Mouse (Mus musculus) cerebellum, adult 18-20 months (tissue): ENCODE data around the gene Gm45808.
"Not testable (repeated sequence)": the region's sequence is repeated elsewhere in the genome, so short reads cannot be mapped to it uniquely, and the experiment has no call there.

Experiments
- DNase-seq, 2 experiments: peaks; one replicate each; pipeline ENCODE4 v3.0.0; 2021

Gene Gm45808

DNA sequence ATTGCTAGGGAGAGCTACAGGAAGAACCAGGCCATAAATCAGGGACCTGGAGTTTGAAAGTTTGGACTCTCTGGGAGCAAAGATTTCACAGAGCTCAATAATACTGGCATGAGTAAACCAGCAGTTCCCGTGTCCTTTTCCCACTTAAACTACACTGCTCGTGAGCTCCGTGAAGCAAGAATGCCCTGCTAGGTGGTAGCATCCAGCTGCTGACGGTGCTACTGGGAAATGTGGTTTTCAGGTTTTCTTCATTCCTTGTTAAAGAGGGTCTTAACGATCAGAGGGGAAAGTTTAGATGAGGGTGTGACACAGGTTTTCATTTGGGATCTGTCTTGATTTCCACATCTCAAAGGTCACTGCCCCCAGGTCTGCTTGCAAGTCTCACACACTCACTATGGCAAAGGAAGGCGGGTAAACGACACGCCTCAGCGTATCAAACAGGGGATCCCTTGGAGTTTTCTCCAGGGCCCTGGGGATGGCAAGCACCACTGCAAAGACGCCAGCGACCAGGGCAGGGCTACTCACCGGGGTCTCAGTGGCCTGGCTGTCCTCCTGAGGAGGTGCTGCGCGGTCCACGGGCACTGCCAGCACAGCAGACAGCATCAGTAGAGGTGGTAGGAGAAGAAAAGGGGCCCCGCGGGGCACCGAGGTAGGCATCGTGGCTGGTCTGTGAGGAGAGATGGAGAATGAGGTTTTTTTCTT is 22.7 kb upstream of the Gm45808 start:
- no peak for DNase-seq

DNA sequence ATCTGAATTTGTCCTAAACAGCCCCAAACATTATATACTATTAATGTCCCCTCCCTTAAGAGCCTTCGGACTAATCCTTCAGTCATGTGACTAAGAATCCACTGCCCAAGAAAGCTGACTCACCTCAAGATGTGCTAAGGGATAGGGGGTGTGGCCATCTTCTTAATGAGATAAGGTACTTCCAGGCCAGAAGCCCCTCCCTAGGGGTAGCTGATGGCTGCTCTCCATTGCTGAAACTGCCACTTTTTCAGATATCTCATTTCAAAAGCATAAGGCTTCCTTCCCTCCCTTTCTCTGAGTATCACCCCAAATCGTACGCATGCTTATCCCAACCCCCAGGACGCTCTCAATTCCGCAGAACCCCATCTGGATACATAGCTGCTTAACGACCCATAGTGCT is 21.9 kb upstream of the Gm45808 start:
- DNase-seq, result no peak

DNA sequence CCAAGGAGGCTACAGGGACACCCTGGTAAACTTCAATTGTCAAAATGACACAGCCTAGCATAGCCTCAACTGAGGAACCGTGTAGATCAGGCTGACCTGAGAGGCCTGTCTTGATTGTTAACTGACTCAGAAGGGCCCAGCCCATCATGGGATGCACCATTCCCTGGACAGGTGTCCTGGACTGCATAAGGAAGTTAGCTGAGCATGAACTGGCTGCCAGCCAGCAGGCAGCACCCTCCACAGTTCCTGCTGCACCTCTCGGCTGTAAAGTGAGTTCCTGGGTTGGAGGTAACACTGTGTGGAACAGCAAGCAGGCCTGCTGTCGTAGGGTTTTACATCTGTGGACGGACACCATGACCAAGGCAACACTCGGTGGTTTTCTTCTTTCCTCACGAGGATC is 21.0 kb upstream of the Gm45808 start:
- DNase-seq, result peak in 1 of 2 experiments; percentile 54

DNA sequence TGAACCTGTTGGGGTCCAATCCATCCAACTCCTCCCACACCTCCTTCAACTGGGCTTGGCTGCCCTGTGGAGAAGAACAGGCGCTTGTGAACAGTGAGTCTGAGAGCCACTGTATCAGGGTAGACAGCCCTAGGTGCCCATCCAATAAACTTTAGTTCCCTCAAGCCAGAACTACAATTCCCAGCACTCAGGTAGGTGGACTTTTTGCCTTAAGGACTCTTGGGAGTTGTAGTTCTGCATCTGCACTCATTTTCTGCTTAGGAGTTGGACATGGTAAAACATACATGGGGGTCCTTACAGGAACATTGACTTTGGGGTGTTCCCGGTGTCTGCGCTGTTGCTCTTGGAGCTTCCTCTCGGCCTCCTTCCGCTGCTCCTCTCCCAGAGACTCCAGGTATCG is 11.8 kb upstream of the Gm45808 start:
- no peak for DNase-seq

DNA sequence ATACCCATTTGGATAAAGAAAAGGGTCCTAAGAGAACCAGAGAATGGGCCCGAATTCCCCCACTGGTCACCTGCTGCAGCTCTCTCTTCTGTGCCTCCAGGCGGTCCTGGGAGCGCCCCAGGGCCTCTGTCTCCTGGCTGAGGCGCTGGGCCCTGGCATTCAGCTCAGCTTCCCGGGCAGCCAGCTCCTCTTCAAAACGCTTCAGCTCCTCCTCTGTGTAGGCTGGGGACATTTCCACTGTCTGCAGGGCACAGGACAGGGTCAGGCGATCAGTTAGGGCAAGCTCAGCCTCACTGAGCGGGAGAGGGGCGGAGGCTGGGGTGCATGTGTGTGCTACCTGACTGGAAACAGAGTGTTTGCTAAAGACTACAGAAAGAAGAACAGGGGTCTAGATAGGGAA is 7.9 kb upstream of the Gm45808 start:
- no peak for DNase-seq

DNA sequence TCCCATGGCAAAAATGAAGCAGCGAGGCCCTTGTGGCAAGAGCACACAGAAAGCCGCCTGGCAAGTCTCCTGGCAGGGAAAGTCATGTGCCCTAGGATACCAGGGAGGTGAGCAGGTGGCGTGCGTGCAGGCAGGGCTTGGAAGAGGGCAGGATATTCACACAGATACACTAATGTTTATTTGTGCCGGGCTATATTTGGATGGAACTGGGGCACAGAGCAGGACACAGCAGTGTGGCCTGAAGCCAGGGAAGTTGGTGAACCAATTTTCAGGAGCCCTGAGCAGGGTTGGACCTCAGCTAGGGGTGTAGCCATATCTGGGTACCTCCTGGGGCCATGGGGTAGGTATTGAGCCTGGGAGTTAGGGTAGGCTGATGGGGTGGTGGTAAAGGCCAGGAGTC is 6.3 kb upstream of the Gm45808 start:
- DNase-seq, result peak; percentile 81 to 89

DNA sequence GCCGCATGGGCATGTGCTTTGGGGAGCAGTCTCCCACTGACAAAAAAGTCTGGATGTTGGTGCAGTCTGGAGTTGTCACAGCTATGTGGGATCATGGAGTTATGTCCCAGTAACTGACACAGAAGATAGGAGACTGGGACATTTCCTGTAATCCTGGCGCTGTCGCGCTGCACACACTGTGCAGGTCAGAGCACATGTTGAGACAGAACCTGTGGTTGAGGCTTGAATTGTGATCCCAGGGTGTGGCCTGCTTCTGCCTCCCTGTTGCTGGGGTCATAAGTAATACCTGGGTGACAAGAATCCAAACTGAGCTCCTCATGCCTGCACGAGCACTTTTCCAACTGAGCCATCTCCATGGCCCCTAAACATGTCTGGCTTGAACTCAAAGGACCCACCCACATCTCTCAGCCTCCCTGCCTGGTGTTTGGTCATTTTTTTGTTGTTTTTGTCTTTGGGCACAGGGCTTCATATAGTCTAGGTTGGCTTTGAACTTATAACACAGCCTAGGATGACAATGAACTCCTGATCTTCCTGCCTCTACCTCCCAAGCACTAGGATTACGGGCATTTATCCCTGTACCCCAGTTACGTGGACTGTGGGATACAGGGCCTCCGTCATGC is 5.7 kb upstream of the Gm45808 start:
- peak in 1 of 2 experiments; percentile 44 for DNase-seq

DNA sequence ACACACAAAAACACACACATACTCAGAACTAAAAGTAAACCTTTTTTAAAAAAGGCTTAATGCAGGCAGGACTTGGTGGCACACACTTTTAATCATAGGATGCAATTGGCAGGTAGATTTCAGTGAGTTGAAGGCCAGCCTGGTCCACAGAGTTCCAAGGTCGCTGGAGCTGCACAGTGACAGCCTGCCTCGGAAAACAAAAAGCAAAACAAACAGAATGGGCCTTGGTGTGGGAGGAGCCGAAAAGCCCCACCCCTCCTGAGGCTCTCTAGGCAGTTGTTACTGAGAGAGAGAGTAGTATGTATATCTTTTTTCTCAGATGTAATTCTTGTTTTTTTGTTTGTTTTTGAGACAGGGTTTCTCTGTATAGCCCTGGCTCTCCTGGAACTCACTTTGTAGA is 4.7 kb upstream of the Gm45808 start:
- DNase-seq, result no peak

DNA sequence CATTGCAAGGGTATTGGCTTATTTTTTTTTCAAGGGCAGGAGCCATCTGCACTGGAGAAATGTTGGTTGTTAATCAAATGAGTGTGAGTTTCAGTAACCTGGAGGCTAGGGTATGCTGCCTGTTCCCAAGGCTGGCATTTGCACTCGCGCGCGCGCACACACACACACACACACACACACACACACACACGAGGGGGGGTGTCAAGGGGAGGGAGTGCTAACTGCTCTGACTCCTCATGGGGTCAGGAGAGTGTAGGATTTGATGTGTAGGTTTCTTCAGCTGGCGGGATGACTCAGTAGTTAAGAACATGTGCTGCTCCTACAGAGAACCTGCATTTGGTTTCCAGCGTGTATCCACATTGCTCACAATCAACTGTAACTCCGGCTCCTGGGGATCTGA is 4.2 kb upstream of the Gm45808 start:
- no peak for DNase-seq

DNA sequence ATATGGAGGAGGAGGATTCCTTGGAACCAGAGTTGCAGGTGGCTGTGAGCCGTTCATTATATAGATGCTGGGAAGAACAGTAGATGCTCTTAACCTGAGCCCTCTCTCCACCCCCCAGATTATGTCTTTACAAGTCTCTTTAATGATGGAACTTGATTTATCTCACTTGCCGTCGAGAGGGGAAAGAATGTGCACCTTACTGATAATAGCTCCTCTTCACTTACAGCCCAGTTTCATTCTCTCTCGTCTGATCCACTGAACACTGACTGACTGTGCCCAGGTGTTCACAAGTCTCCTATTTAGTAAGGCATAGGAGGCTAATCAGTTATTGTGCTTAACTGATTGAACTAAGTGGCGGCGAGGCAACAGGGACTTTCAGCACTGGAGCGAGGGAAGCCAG is 3.0 kb upstream of the Gm45808 start:
- DNase-seq, result no peak

DNA sequence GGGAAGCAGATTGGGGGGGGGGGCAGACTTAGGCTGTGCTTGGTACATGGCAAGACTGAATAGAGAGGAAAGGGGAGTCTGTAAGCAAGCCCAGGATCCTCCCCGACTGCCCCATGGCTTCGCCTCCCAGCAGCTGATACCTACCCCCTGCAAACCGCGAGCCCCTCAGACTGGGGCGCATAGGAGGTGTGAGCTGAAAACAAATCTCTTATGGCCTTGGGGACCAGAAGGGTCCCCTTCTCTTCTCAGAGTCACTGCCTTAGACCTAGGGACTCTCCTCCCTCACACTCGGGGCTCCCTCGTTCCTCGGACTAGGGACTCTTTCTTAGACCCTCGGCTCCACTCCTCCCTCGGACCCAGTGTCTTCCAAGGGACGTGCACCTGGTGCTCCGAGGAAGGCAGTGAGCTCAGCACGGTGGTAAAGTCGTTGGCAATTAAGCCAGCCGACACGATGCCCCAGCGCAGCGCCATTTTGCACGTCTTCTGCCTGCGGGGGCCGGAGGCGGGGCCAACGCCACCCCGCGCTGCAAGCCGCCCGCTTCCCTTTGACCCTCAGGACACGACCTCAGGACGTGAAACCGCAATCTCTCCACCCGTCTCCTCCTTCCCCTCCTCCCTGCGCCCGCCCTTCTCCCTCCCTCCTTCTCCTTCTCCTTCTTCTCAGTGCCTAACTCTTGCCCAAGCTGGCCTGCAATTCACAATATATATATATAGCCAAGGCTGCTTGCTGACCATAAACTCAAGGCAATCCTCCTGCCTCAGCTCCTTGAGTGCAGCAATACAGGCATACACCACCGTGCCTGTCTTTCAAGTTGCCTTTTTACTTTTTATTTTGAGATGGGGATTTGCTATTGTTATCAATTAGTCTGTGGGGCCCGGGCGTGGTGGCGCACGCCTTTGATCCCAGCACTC is 1.9 kb upstream of the Gm45808 start, which contains the start of gene Dhdh:
Dhdh (minus strand) TSS at position 513 of the 912 bp plus-strand sequence.
- peak; percentile 71 to 74 for DNase-seq

DNA sequence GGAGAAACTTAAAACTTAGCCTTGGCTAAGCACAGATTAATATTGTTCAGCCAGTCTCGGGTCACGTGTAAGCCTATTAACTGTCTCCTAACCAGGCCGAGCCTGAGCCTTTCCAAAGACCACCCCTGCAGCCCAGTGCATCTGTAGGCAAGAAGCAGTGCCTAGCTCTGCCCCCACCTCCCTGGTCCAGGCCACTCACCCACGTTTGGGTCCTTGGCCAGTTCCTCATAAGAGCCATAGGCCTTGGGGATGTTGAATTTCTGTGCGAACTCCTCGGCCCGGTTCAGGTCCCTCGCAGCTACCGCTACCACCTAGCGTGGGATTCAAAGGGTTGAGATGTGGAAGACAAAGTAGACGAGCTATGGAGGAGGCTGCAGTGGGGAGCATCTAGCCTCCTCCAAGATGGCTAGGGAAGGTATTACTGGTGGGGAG is 1.3 kb upstream of the Gm45808 start:
- no peak for DNase-seq

DNA sequence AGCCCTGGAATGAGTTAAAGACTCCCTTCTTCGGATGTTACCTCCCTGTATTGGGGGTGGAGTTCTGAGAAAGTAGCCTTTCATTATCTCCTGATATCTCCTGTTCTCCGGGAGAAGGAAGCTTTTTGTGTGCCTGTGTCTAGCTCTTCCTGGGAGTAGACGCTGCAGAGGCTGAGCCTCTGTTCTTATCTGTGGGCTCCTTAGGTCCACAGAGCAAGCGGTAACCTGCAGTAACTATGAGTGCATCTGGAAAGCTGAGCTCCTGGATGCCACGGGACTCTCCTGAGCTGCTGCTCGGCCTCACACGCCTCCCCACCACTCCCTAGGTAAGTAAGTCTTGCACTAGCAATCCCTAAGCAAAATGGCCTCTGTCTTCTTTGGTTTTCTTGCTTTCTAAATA is 453 bp downstream of the Gm45808 start:
- no peak for DNase-seq

DNA sequence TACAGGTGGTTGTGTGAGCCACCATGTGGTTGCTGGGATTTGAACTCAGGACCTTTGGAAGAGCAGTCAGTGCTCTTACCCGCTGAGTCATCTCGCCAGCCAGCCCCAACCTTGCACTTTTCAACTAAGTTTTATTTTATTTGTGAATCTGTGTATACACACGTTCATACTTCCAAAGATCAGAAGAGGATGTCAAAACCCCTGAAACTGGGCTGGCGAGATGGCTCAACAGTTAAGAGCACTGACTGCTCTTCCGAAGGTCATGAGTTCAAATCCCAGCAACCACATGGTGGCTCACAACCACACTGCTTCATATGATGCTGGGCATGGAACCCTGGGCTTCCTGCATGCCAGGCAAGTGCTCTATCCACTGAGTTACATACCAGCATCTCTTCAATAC is 1.6 kb downstream of the Gm45808 start:
- DNase-seq, result not testable (repeated sequence)

DNA sequence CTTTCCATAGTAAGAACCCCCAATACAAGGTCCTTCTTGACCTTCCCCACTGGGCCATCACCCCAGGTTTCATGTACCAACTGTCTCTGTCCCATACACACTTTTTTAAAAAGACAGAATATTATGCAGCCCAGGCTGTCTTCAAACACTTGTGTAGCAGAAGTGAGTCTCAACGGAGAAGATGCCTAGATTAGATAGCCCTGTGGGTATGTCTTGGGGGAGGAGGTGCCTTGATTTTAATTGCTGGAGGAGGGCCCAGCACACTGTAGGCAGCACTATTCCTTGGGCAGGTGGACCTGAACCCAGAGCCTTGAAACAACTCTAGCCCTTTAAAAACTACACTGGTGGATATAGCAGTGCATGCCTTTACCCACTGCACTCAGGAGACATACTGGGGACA is 4.4 kb downstream of the Gm45808 start:
- no peak for DNase-seq

DNA sequence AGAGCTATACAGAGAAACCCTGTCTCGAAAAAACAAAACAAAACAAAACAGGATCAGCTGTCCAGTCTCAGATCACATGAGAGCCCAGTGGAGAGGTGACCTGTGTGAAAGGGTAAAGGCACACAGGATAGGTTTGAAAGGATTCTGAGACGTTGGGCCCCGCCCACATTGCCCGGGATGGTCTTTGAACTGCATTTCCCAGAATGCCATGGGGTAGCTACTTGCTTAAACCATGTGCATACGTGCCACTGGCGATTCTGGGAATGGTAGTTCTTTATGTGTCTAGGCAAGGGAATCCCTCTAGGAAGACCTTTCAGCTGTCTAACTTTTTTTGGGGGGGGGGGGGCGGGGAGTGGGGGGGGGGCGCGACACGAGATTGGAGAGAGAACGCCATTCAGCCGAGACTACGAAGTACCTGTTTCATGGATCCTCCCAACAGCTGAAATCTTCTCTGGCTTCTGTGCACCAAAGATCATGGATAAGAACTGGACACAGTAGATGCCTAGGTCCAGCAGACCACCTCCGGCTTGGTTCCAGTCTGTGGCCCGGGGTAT is 5.2 kb downstream of the Gm45808 start, which contains the start of gene Tulp2:
Tulp2 (plus strand) TSS at position 504 of the 554 bp plus-strand sequence.
- peak; percentile 73 to 81 for DNase-seq

DNA sequence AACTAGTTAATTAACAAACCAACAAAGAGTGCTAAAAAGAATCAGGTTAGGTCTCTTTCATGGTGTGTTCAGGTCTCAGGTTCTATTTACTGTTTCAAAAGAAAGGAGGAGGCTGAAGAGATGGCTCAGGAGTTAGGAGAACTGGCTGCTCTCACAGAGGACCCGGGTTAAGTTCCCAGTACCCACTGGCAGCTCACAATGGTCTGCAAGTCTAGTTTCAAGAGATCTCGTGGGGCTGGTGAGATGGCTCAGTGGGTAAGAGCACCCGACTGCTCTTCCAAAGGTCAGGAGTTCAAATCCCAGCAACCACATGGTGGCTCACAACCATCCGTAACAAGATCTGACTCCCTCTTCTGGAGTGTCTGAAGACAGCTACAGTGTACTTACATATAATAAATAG is 6.3 kb downstream of the Gm45808 start:
- DNase-seq, result not testable (repeated sequence)

DNA sequence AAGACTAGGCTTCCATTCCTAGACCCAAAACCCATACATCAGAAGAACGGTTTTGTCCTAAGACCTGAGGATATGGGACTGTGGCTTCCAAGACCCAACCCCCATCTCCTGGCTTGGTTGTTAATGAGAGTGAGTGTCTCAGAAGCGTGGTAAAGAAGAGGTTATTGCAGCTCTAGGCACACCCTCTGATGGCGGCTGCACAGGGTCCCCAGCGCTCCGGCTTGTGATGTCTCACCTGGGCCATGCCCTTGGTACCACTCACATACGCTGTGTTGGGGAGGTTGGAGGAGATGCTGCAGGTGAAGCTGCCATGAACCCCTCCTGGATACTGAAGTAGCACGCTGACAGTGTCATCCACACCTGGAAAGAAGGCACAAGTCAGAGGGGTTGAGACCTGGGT is 7.8 kb downstream of the Gm45808 start:
- DNase-seq, result no peak

DNA sequence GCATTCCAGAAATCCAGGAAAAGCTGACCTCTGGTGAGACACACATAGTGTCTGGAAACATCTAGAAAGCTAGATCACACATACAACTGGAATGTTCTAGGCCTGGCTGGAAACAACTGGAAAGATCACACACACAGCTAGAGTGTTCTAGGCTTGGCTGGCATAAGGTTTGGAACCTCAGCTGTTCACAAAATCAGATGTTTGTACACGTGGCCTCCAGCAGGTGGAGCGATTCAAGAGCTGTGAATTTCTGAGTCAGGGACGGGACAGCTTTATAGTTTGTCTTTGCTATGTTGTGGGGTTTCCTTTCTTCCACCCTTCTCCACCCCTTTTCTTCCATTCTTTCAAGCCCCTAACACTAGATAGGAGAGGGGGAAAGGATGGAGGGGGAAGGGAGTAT is 9.6 kb downstream of the Gm45808 start:
- DNase-seq, result peak; percentile 80 to 82

DNA sequence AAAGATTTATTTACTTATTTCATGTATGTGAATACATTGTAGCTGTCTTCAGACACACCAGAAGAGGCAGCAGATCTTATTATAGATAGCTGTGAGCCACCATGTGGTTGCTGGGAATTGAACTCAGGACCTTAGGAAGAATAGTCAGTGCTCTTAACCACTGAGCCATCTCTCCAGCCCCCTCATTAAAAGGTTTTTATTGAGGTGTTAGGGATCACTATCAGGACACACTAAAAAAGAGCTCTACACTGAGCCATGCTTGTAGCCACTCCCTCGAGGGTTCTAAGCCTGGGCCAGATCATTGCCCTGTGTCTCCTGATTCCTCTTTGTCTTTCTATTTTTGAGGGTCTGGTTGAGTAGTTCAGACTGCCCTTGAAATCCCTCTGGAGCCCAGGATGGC is 10.2 kb downstream of the Gm45808 start:
- DNase-seq, result no peak

DNA sequence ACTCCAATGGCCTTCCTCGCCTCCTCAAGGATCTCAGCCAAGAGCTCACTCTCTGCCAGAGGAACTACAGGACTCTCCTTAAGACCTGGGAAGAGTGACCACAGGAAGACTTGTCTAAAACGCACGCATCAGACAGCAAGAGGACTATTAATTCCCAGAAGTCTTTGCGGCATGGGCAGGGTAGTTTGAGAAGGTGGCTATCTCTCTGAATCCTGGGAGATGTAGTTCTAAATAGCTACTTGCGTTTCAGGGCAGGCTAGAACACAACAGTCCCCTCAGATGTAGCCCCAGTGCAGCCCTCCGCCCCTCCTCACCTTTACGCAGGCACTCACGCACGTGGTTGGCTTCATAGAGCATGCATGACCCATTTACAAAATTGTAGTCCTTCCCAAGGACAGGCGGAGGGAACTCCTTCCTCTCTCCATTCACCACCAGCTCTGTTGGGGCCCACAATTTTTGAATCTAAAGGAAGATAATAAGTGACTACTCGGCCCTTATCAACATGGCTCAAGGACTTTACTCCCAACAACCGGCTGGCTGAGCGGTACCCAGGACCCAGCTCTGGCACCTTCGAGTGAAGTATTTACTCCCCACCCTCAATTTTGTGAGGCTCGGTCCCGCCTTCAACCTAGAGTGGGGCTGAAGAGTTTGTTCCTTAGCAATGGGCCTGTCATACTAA is 11.2 kb downstream of the Gm45808 start:
- peak; percentile 60 to 65 for DNase-seq

DNA sequence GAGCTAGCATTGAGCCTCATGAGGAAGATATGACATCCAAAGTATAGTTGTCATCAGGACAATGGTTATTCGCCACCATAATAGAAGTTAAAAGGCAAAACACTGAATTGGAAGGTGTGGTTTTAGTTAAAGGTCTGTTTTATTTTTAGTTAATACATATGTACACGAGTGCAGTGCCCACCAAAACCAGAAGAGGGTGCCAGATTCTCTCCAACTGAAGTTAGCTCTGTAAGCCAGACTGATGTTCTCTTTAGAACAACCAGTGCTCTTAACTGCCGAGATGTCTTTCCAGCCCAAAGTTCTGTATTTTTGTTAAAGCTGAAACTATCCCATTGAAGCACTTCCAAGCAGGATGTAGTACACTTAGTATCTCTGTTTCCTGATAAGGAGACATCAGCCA is 15.7 kb downstream of the Gm45808 start:
- DNase-seq, result peak; percentile 81 to 82
